In the genomic region with DNA sequence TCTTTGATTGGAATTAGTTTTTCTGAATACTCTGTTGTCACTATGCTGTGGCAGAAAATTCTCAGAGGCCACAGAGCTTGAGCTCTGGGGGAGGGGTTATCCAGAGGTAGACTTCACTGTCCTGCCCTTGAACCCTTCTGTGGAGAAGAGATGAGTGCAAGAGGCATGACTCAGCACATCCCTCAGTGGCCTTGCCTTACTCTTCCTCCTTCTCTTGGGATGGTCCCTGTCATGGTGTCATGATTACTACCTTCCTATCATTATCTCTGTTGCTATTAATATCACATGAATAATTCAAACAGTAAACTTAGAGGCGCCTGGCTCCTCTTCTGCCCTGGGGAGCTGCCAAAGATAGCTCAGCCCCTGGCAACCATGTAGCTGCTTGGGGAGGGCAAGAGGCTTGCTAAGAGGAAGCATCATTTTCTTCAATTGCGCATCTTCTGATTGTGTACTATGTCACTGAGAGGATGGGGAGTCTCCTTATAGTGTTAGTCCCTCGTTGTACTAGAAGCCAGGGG, we compare ENCODE assay signal across 16 mouse cellular contexts.
DNase-seq lines count a peak whose midpoint lies in the region; ATAC-seq and TF ChIP-seq lines count a peak whose summit lies in the region.
"Had no signal": no experiment of that assay in that cellular context is flagged by ENCODE, and none has a peak within 500 bp of the region (broad histone marks: within the 10 kb centered on the region; RNA-seq: fewer than 3 reads in every experiment).

No protein-coding gene starts in this region.

- no peaks in the 10 kb centered on the region for H3K27me3 ChIP-seq in heart, embryonic 12.5 days (replicated peaks)
- H3K27me3 ChIP-seq: embryonic facial prominence, embryonic 12.5 days; forebrain, embryonic 13.5 days; hindbrain, embryonic 12.5 days; liver, embryonic 15.5 days; midbrain, embryonic 12.5 days had no signal

- peak; percentile 18 to 54 for DNase-seq in adrenal gland, adult (ENCODE audit: inconsistent age in 2 of 2, low spot score in 1 of 2)
- no peak for DNase-seq in adrenal gland, adult 18-20 months (ENCODE audit: low spot score in 2 of 2)
- DNase-seq in heart, adult 8-10 months (ENCODE audit: low spot score) = peak; percentile 30
- DNase-seq in brain, adult 2 months (ENCODE audit: low read depth, low spot score) = peak; percentile 64
- peak; percentile 32 to 35 for DNase-seq in heart, postnatal 10 days
- no peak for DNase-seq in layer of hippocampus, adult 2 months (ENCODE audit: low spot score in 2 of 2)
- no peak for DNase-seq in kidney, postnatal 36 days
- DNase-seq: cerebellum, adult 8-10 months; kidney, postnatal 25 days had no signal

- no peaks in the 10 kb centered on the region for H3K36me3 ChIP-seq in heart, embryonic 12.5 days
- H3K36me3 ChIP-seq: embryonic facial prominence, embryonic 12.5 days; hindbrain, embryonic 12.5 days; liver, embryonic 15.5 days; midbrain, embryonic 12.5 days had no signal

- H3K4me1 ChIP-seq in heart, embryonic 12.5 days (replicated peaks) = no peaks in the 10 kb centered on the region
- H3K4me1 ChIP-seq: embryonic facial prominence, embryonic 12.5 days; forebrain, embryonic 13.5 days; hindbrain, embryonic 12.5 days; liver, embryonic 15.5 days; midbrain, embryonic 12.5 days had no signal

- 65% methylated on average over 3 of the region's 3 CpGs for WGBS in heart, embryonic 12.5 days

- H3K4me2 ChIP-seq in heart, embryonic 12.5 days = no peak overlapping the region
- H3K4me2 ChIP-seq: embryonic facial prominence, embryonic 12.5 days; forebrain, embryonic 13.5 days; hindbrain, embryonic 12.5 days; liver, embryonic 15.5 days; midbrain, embryonic 12.5 days had no signal

- no peak for TF ChIP-seq CTCF in layer of hippocampus, adult 2 months (conservative IDR thresholded peaks at IDR 0.05)

- H3K9me3 ChIP-seq in heart, embryonic 12.5 days (replicated peaks) = no peaks in the 10 kb centered on the region
- H3K9me3 ChIP-seq: embryonic facial prominence, embryonic 12.5 days; forebrain, embryonic 13.5 days; hindbrain, embryonic 12.5 days; liver, embryonic 15.5 days; midbrain, embryonic 12.5 days had no signal

- intact Hi-C loops in heart, postnatal 10 days (cut with DNase I) = no loop called here

- H3K4me3 ChIP-seq in heart, embryonic 12.5 days = no peak overlapping the region
- H3K4me3 ChIP-seq in layer of hippocampus, adult 2 months = no peak overlapping the region
- H3K4me3 ChIP-seq: embryonic facial prominence, embryonic 12.5 days; forebrain, embryonic 13.5 days; hindbrain, embryonic 12.5 days; liver, embryonic 15.5 days; midbrain, embryonic 12.5 days had no signal

- H3K27ac ChIP-seq in heart, embryonic 12.5 days (ENCODE audit: poor library complexity, severe bottlenecking) = no peak overlapping the region
- H3K27ac ChIP-seq in layer of hippocampus, adult 2 months = no peak overlapping the region
- H3K27ac ChIP-seq: embryonic facial prominence, embryonic 12.5 days; forebrain, embryonic 13.5 days; hindbrain, embryonic 12.5 days; liver, embryonic 15.5 days; midbrain, embryonic 12.5 days had no signal

- ATAC-seq in heart, embryonic 12.5 days (ENCODE audit: insufficient number of reproducible peaks, low FRiP score) = no peak
- ATAC-seq: forebrain, embryonic 13.5 days; intestine, postnatal 0 days had no signal

- H3K9ac ChIP-seq in heart, embryonic 12.5 days = no peak overlapping the region
- H3K9ac ChIP-seq: embryonic facial prominence, embryonic 12.5 days; forebrain, embryonic 13.5 days; hindbrain, embryonic 12.5 days; liver, embryonic 15.5 days; midbrain, embryonic 12.5 days had no signal

Comparison
In these comparisons a context has a peak if more than half of its experiments do, and no peak if none do; other contexts are left out.
1. DNase-seq: peak in adrenal gland, adult (2 of 2), heart, adult 8-10 months (single experiment), brain, adult 2 months (single experiment) and heart, postnatal 10 days (2 of 2); none in adrenal gland, adult 18-20 months (0 of 2), layer of hippocampus, adult 2 months (0 of 2) and kidney, postnatal 36 days (0 of 2).